Mouse (Mus musculus): ENCODE measurements around the gene Gbgt1.

Gbgt1 gene

DNA sequence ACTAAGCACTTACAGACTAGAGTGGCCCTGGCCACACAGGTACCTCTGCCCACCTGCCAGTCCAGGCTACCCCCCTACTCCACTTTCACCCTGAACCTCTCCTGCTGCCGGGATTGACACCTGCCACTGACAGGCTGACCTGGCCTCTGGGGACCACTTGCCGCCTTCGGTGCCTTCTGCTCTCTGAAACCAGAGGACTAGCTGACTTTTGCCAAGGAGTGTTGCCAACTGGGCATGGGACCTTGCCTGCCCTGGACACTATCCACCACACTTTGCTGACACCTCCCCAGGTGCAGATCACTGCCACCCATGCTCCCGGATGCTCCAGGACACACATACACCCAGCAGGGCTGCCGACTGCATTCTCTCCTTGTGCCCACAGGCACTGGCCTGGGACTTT is 55.6 kb downstream of the Gbgt1 start:
- DNase-seq (ENCODE audit: low spot score): no peak
